Mouse (Mus musculus): Measurements from ENCODE around the gene L3hypdh. TPM values are rescaled to one million over a fixed set of nuclear protein-coding genes. Genes with fewer than 3 reads are reported as not detected.

L3hypdh gene
- total and polyA plus RNA-seq, 3 experiments = 0.12 TPM; not detected in 2

GRCm38 (mm10) chr12:72041238-72041637 lies 44.0 kb downstream of the L3hypdh start:
- TF ChIP-seq ZNF384 (IDR thresholded peaks at IDR 0.05; ENCODE audit: low read depth, low read length) (peak; percentile 82), EP300 (IDR thresholded peaks at IDR 0.05; ENCODE audit: low read length) (no peak)
- H3K9me3 ChIP-seq (replicated peaks; ENCODE audit: low read length) = no peaks in the 10 kb centered on the region
- H3K27ac ChIP-seq (ENCODE audit: insufficient read depth, low read depth) = no peak overlapping the region
- H3K36me3 ChIP-seq (replicated peaks in 1 of 2; ENCODE audit: control insufficient read depth in 1 of 2, insufficient read depth in 1 of 2, low read length in 1 of 2) = no peaks in the 10 kb centered on the region
- dilution Hi-C loops (cut with MboI; ENCODE audit: extremely low pct_ligation_motif_present, extremely low pct_unique_long_range_greater_than_20kb, low sequenced_read_pairs) (no loop called here), in situ Hi-C loops (cut with MboI; ENCODE audit: low pct_ligation_motif_present, low pct_unique_long_range_greater_than_20kb, low sequenced_read_pairs) (no loop called here)
- no peak overlapping the region for H3K4me2 ChIP-seq (ENCODE audit: insufficient read depth, low read depth, poor library complexity, severe bottlenecking)
- no peak overlapping the region for H3K4me3 ChIP-seq (replicated peaks in 1 of 3; ENCODE audit: low read depth in 2 of 3, low read length in 2 of 3, poor library complexity in 1 of 3)
- peaks cover 15 to 34% of the 10 kb centered on the region in 2 experiments for H3K4me1 ChIP-seq (ENCODE audit: control insufficient read depth in 1 of 2, insufficient read depth in 2 of 2)
- H3K79me2 ChIP-seq (replicated peaks; ENCODE audit: control insufficient read depth, extremely low read depth, insufficient read depth, poor library complexity, severe bottlenecking) = no peaks in the 10 kb centered on the region
- no peak overlapping the region for H3K9ac ChIP-seq (ENCODE audit: insufficient read depth, low read depth)
- H3K27me3 ChIP-seq (replicated peaks) = no peaks in the 10 kb centered on the region
- DNase-seq (ENCODE audit: extremely low read depth) = no peak

GRCm38 (mm10) chr12:72039501-72039900 lies 45.7 kb downstream of the L3hypdh start:
- H3K36me3 ChIP-seq (replicated peaks in 1 of 2; ENCODE audit: control insufficient read depth in 1 of 2, insufficient read depth in 1 of 2, low read length in 1 of 2) = no peaks in the 10 kb centered on the region
- TF ChIP-seq CHD1 (IDR thresholded peaks at IDR 0.05; ENCODE audit: low read depth, low read length) = no peak
- TF ChIP-seq CHD2 (IDR thresholded peaks at IDR 0.05; ENCODE audit: low read length) = no peak
- no peak for TF ChIP-seq ETS1 (conservative IDR thresholded peaks at IDR 0.05; ENCODE audit: low read depth, low read length)
- no peak for TF ChIP-seq SMC3 (IDR thresholded peaks at IDR 0.05; ENCODE audit: low read depth, low read length)
- no peak for TF ChIP-seq ELF1 (IDR thresholded peaks at IDR 0.05; ENCODE audit: low read depth, low read length)
- no peak for TF ChIP-seq JUN (IDR thresholded peaks at IDR 0.05; ENCODE audit: insufficient read depth, low read depth, low read length)
- TF ChIP-seq JUND (conservative IDR thresholded peaks at IDR 0.05; ENCODE audit: low read depth, low read length) = no peak
- no peak for TF ChIP-seq MXI1 (IDR thresholded peaks at IDR 0.05; ENCODE audit: low read depth, low read length)
- no peak for TF ChIP-seq TCF12 (IDR thresholded peaks at IDR 0.05; ENCODE audit: low read depth, low read length)
- no peak for TF ChIP-seq POLR2A (IDR thresholded peaks at IDR 0.05; ENCODE audit: low read depth, low read length)
- TF ChIP-seq E2F4 (IDR thresholded peaks at IDR 0.05; ENCODE audit: insufficient replicate concordance, low read depth, low read length) = no peak
- H3K4me3 ChIP-seq (replicated peaks in 1 of 3; ENCODE audit: low read depth in 2 of 3, low read length in 2 of 3, poor library complexity in 1 of 3) = no peak overlapping the region
- H3K4me2 ChIP-seq (ENCODE audit: insufficient read depth, low read depth, poor library complexity, severe bottlenecking) = no peak overlapping the region
- H3K27ac ChIP-seq (ENCODE audit: insufficient read depth, low read depth) = no peak overlapping the region
- dilution Hi-C loops (cut with MboI; ENCODE audit: extremely low pct_ligation_motif_present, extremely low pct_unique_long_range_greater_than_20kb, low sequenced_read_pairs) (no loop called here), in situ Hi-C loops (cut with MboI; ENCODE audit: low pct_ligation_motif_present, low pct_unique_long_range_greater_than_20kb, low sequenced_read_pairs) (no loop called here)
- H3K79me2 ChIP-seq (replicated peaks; ENCODE audit: control insufficient read depth, extremely low read depth, insufficient read depth, poor library complexity, severe bottlenecking) = no peaks in the 10 kb centered on the region
- H3K27me3 ChIP-seq (replicated peaks) = no peaks in the 10 kb centered on the region
- peaks cover 17 to 48% of the 10 kb centered on the region in 2 experiments for H3K4me1 ChIP-seq (ENCODE audit: control insufficient read depth in 1 of 2, insufficient read depth in 2 of 2)
- H3K9ac ChIP-seq (ENCODE audit: insufficient read depth, low read depth) = no peak overlapping the region
- H3K9me3 ChIP-seq (replicated peaks; ENCODE audit: low read length) = no peaks in the 10 kb centered on the region
- DNase-seq (ENCODE audit: extremely low read depth) = no peak

DNA sequence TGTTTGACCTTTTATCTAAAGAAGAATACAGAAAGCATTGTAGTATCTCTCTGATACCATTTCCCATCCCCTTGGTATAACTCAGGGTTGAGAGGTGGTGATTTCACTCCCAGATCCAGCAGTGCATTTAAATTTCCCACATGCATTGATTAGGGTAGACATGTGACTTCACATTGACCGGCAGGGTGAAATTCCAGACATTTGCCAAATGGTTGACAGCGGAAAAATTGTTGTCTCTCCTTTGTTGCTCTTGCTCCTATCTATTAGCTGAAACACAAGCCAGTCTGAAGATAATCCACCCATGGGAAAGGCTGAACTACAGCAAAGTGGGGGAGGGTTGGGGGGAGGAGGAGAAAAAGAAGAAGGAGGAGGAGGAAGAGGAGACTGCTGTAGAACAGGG lies 46.4 kb downstream of the L3hypdh start:
- Histone ChIP-seq H3K4me3 (replicated peaks in 1 of 3; ENCODE audit: low read depth in 2 of 3, low read length in 2 of 3, poor library complexity in 1 of 3) (no peak overlapping the region), H3K4me2 (ENCODE audit: insufficient read depth, low read depth, poor library complexity, severe bottlenecking) (no peak overlapping the region), H3K27me3 (replicated peaks) (no peaks in the 10 kb centered on the region), H3K36me3 (replicated peaks in 1 of 2; ENCODE audit: control insufficient read depth in 1 of 2, insufficient read depth in 1 of 2, low read length in 1 of 2) (no peaks in the 10 kb centered on the region), H3K9ac (ENCODE audit: insufficient read depth, low read depth) (no peak overlapping the region), H3K27ac (ENCODE audit: insufficient read depth, low read depth) (no peak overlapping the region), H3K9me3 (replicated peaks; ENCODE audit: low read length) (no peaks in the 10 kb centered on the region), H3K79me2 (replicated peaks; ENCODE audit: control insufficient read depth, extremely low read depth, insufficient read depth, poor library complexity, severe bottlenecking) (no peaks in the 10 kb centered on the region), H3K4me1 (ENCODE audit: control insufficient read depth in 1 of 2, insufficient read depth in 2 of 2) (peaks cover 17 to 48% of the 10 kb centered on the region in 2 experiments)
- TF ChIP-seq IRF4 (IDR thresholded peaks at IDR 0.05; ENCODE audit: low read depth, low read length) = no peak
- no peak for TF ChIP-seq BHLHE40 (IDR thresholded peaks at IDR 0.05; ENCODE audit: low read depth, low read length)
- no peak for TF ChIP-seq ZMIZ1 (IDR thresholded peaks at IDR 0.05; ENCODE audit: low read depth, low read length)
- no peak for TF ChIP-seq E2F4 (IDR thresholded peaks at IDR 0.05; ENCODE audit: insufficient replicate concordance, low read depth, low read length)
- no peak for TF ChIP-seq EP300 (IDR thresholded peaks at IDR 0.05; ENCODE audit: low read length)
- TF ChIP-seq JUND (conservative IDR thresholded peaks at IDR 0.05; ENCODE audit: low read depth, low read length) = no peak
- no peak for TF ChIP-seq CHD1 (IDR thresholded peaks at IDR 0.05; ENCODE audit: low read depth, low read length)
- no peak for TF ChIP-seq NELFE (IDR thresholded peaks at IDR 0.05; ENCODE audit: low read depth, low read length)
- TF ChIP-seq ZNF384 (IDR thresholded peaks at IDR 0.05; ENCODE audit: low read depth, low read length) = no peak
- TF ChIP-seq ZKSCAN1 (IDR thresholded peaks at IDR 0.05; ENCODE audit: borderline replicate concordance, low read depth, low read length) = no peak
- no peak for TF ChIP-seq POLR2A (IDR thresholded peaks at IDR 0.05; ENCODE audit: low read depth, low read length)
- TF ChIP-seq ETS1 (conservative IDR thresholded peaks at IDR 0.05; ENCODE audit: low read depth, low read length) = no peak
- no peak for TF ChIP-seq MAX (IDR thresholded peaks at IDR 0.05; ENCODE audit: low read length)
- no peak for TF ChIP-seq NRF1 (IDR thresholded peaks at IDR 0.05; ENCODE audit: low read depth, low read length)
- TF ChIP-seq CHD2 (IDR thresholded peaks at IDR 0.05; ENCODE audit: low read length) = no peak
- no peak for TF ChIP-seq ELF1 (IDR thresholded peaks at IDR 0.05; ENCODE audit: low read depth, low read length)
- no peak for DNase-seq (ENCODE audit: extremely low read depth)
- in situ Hi-C loops (cut with MboI; ENCODE audit: low pct_ligation_motif_present, low pct_unique_long_range_greater_than_20kb, low sequenced_read_pairs) (no loop called here), dilution Hi-C loops (cut with MboI; ENCODE audit: extremely low pct_ligation_motif_present, extremely low pct_unique_long_range_greater_than_20kb, low sequenced_read_pairs) (no loop called here)
